Mouse (Mus musculus): ENCODE data around the gene Phf21a. TPM values are rescaled to one million over a fixed set of nuclear protein-coding genes. Genes with fewer than 3 reads are reported as not detected.

The Phf21a gene
- polyA plus RNA-seq, 1 experiment from 2014 or later, result 35.4 TPM

DNA sequence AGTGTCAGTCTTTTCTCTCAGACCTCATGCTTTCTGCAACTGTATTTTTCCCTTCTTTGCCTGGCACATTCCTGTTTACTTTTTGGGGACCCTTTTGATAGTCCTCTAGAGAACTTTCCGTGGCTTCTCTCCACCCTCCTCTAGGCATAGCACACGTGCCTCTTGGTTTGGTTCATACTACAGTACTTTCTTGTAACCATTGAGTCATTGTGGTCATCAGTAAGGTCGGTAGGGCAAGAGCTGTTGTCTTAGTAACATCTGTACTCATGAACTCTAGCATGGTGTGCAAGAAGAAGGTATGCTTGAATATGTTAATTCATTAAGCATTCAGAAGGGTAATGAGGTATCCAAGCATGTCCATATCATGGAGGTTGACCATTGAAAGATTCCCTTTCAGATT, 148.4 kb downstream of the Phf21a start:
- Histone ChIP-seq H3K36me3 (ENCODE audit: control insufficient read depth, insufficient read depth, low read length) (peaks cover 25% of the 10 kb centered on the region), H3K9ac (replicated peaks; ENCODE audit: low read length) (no peak overlapping the region), H3K4me3 (replicated peaks; ENCODE audit: low read depth, low read length) (no peak overlapping the region), H3K27me3 (ENCODE audit: control insufficient read depth, insufficient read depth, low read length) (no peaks in the 10 kb centered on the region), H3K27ac (replicated peaks; ENCODE audit: low read depth, low read length) (no peak overlapping the region), H3K4me2 (ENCODE audit: low read length) (no peak overlapping the region), H3K9me3 (ENCODE audit: control insufficient read depth, low read length) (no peaks in the 10 kb centered on the region), H3K4me1 (ENCODE audit: control insufficient read depth, insufficient read depth, low read length) (no peaks in the 10 kb centered on the region)
- ATAC-seq (ENCODE audit: low FRiP score, low TSS enrichment) (no peak), DNase-seq (no peak)
- WGBS, result 92% methylated on average over 3 of the region's 3 CpGs

DNA sequence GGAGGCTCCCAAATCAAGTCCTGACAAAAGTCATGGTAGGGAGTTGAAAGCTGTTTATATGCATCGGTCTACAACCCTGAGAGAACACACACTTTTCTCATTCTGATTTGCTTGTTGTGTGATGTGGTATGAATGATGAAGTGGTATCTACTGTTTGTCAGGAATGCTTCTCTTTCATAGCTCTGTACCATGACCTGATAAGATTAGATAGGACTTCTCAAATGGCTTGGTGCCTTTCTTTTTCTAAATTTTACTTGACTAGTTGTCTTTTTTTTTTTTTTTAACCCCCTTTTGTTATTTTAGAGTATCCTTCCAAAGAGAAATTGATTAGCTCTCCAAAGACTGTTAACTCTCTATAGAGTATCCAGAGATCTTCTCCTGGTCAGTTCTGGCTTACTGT, 153.2 kb downstream of the Phf21a start:
- WGBS, result 95% methylated on average over 1 of the region's 1 CpGs
- peaks cover 9% of the 10 kb centered on the region for H3K36me3 ChIP-seq (ENCODE audit: control insufficient read depth, insufficient read depth, low read length)
- no peaks in the 10 kb centered on the region for H3K4me1 ChIP-seq (ENCODE audit: control insufficient read depth, insufficient read depth, low read length)
- ATAC-seq (ENCODE audit: low FRiP score, low TSS enrichment) (no peak), DNase-seq (no peak)
- H3K27me3 ChIP-seq (ENCODE audit: control insufficient read depth, insufficient read depth, low read length), result no peaks in the 10 kb centered on the region
- no peaks in the 10 kb centered on the region for H3K9me3 ChIP-seq (ENCODE audit: control insufficient read depth, low read length)
- no peak overlapping the region for H3K9ac ChIP-seq (replicated peaks; ENCODE audit: low read length)
- no peak overlapping the region for H3K4me2 ChIP-seq (ENCODE audit: low read length)
- no peak overlapping the region for H3K4me3 ChIP-seq (replicated peaks; ENCODE audit: low read depth, low read length)
- H3K27ac ChIP-seq (replicated peaks; ENCODE audit: low read depth, low read length), result no peak overlapping the region

DNA sequence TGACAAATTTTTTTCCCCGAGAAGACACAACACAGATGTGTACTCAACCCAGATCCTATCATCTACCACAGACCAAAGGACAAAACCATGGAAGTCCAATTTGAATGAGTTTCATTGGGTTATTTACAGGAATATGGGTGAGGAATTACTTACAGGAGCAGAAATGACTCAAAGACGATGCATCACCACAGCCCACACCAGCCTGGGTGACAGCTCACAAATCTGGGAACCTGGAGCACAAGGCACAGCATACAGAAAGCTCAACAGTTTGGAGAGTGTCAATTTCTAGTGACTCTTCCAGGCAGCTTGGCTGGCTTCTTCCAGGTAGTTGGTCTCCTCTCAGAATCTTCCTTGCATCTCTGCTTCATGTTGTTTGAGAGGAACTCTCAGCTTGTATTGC, 154.8 kb downstream of the Phf21a start:
- Histone ChIP-seq H3K9me3 (ENCODE audit: control insufficient read depth, low read length) (no peaks in the 10 kb centered on the region), H3K36me3 (ENCODE audit: control insufficient read depth, insufficient read depth, low read length) (peaks cover 12% of the 10 kb centered on the region), H3K4me2 (ENCODE audit: low read length) (no peak overlapping the region), H3K27me3 (ENCODE audit: control insufficient read depth, insufficient read depth, low read length) (no peaks in the 10 kb centered on the region), H3K9ac (replicated peaks; ENCODE audit: low read length) (no peak overlapping the region), H3K27ac (replicated peaks; ENCODE audit: low read depth, low read length) (no peak overlapping the region), H3K4me3 (replicated peaks; ENCODE audit: low read depth, low read length) (no peak overlapping the region), H3K4me1 (ENCODE audit: control insufficient read depth, insufficient read depth, low read length) (no peaks in the 10 kb centered on the region)
- 99% methylated on average over 2 of the region's 2 CpGs for WGBS
- ATAC-seq (ENCODE audit: low FRiP score, low TSS enrichment) (no peak), DNase-seq (no peak)

DNA sequence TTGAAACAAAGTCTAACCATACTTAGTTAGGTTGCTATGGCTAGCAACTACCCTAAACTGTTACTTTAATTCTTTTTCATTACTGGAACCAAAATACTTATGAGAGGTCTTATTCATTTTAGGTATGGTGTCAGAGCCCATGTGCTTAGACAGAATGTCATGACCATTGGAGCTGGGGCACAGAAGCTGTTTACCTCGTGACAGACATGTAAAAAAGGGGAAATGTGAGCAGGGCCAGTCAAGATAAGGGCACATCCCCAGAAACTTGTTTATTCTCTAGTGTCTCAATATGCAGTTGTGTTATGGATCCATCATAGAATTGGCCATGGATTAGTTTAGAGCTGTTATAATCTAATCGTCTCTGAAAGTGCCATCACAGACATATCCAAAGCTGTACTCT, 157.6 kb downstream of the Phf21a start:
- 93% methylated on average over 2 of the region's 2 CpGs for WGBS
- H3K4me2 ChIP-seq (ENCODE audit: low read length), result no peak overlapping the region
- no peak for DNase-seq
- H3K9me3 ChIP-seq (ENCODE audit: control insufficient read depth, low read length), result no peaks in the 10 kb centered on the region
- no peaks in the 10 kb centered on the region for H3K27me3 ChIP-seq (ENCODE audit: control insufficient read depth, insufficient read depth, low read length)
- H3K4me3 ChIP-seq (replicated peaks; ENCODE audit: low read depth, low read length), result no peak overlapping the region
- no peak for ATAC-seq (ENCODE audit: low FRiP score, low TSS enrichment)
- no peak overlapping the region for H3K9ac ChIP-seq (replicated peaks; ENCODE audit: low read length)
- H3K36me3 ChIP-seq (ENCODE audit: control insufficient read depth, insufficient read depth, low read length), result peaks cover 8% of the 10 kb centered on the region
- no peaks in the 10 kb centered on the region for H3K4me1 ChIP-seq (ENCODE audit: control insufficient read depth, insufficient read depth, low read length)
- no peak overlapping the region for H3K27ac ChIP-seq (replicated peaks; ENCODE audit: low read depth, low read length)

DNA sequence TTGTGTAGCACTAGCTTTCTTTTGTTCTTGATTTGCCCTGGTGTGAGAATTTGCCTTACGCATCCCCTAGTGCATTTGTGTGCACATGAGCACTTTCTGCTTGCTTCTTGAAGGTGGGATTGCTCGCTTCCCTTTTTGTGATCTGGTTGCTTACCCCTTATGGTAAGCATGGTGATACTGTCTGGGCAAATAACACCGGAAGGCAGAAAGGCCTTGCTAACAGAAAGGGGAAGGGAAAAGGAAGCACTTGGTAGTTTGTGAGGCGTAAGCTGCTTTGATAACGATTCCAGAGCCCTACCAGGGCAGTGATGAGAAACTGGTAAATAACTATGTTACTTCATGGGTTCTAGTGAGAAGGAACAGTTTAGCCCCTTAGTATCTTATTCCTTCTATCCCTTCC, 160.9 kb downstream of the Phf21a start:
- H3K9ac ChIP-seq (replicated peaks; ENCODE audit: low read length), result no peak overlapping the region
- no peaks in the 10 kb centered on the region for H3K9me3 ChIP-seq (ENCODE audit: control insufficient read depth, low read length)
- no peak for DNase-seq
- H3K27ac ChIP-seq (replicated peaks; ENCODE audit: low read depth, low read length), result no peak overlapping the region
- no peaks in the 10 kb centered on the region for H3K4me1 ChIP-seq (ENCODE audit: control insufficient read depth, insufficient read depth, low read length)
- ATAC-seq (ENCODE audit: low FRiP score, low TSS enrichment), result no peak
- no peak overlapping the region for H3K4me3 ChIP-seq (replicated peaks; ENCODE audit: low read depth, low read length)
- no peak overlapping the region for H3K4me2 ChIP-seq (ENCODE audit: low read length)
- no peaks in the 10 kb centered on the region for H3K27me3 ChIP-seq (ENCODE audit: control insufficient read depth, insufficient read depth, low read length)
- WGBS, result 96% methylated on average over 5 of the region's 5 CpGs
- H3K36me3 ChIP-seq (ENCODE audit: control insufficient read depth, insufficient read depth, low read length), result peaks cover 12% of the 10 kb centered on the region

GRCm38 (mm10) chr2:92256141-92256540, 163.2 kb downstream of the Phf21a start:
- Histone ChIP-seq H3K4me3 (replicated peaks; ENCODE audit: low read depth, low read length) (no peak overlapping the region), H3K27me3 (ENCODE audit: control insufficient read depth, insufficient read depth, low read length) (no peaks in the 10 kb centered on the region), H3K4me1 (ENCODE audit: control insufficient read depth, insufficient read depth, low read length) (no peaks in the 10 kb centered on the region), H3K4me2 (ENCODE audit: low read length) (no peak overlapping the region), H3K9ac (replicated peaks; ENCODE audit: low read length) (no peak overlapping the region), H3K9me3 (ENCODE audit: control insufficient read depth, low read length) (no peaks in the 10 kb centered on the region), H3K27ac (replicated peaks; ENCODE audit: low read depth, low read length) (no peak overlapping the region), H3K36me3 (ENCODE audit: control insufficient read depth, insufficient read depth, low read length) (peaks cover 12% of the 10 kb centered on the region)
- DNase-seq, result no peak
- ATAC-seq (ENCODE audit: low FRiP score, low TSS enrichment), result no peak
- WGBS, result 70% methylated on average over 7 of the region's 7 CpGs

- H3K9me3 ChIP-seq (ENCODE audit: control insufficient read depth, low read length), result no peaks in the 10 kb centered on the region
- H3K36me3 ChIP-seq (ENCODE audit: control insufficient read depth, insufficient read depth, low read length), result peaks cover 9% of the 10 kb centered on the region
- H3K4me1 ChIP-seq (ENCODE audit: control insufficient read depth, insufficient read depth, low read length), result no peaks in the 10 kb centered on the region
- H3K4me3 ChIP-seq (replicated peaks; ENCODE audit: low read depth, low read length), result no peak overlapping the region
- no peak overlapping the region for H3K27ac ChIP-seq (replicated peaks; ENCODE audit: low read depth, low read length)
- no peaks in the 10 kb centered on the region for H3K27me3 ChIP-seq (ENCODE audit: control insufficient read depth, insufficient read depth, low read length)
- ATAC-seq (ENCODE audit: low FRiP score, low TSS enrichment) (no peak), DNase-seq (peak; percentile 8)
- H3K4me2 ChIP-seq (ENCODE audit: low read length), result no peak overlapping the region
- WGBS, result 46% methylated on average over 4 of the region's 4 CpGs
- H3K9ac ChIP-seq (replicated peaks; ENCODE audit: low read length), result no peak overlapping the region
Observed at GRCm38 (mm10) chr2:92257372-92257956, 164.5 kb downstream of the Phf21a start.

DNA sequence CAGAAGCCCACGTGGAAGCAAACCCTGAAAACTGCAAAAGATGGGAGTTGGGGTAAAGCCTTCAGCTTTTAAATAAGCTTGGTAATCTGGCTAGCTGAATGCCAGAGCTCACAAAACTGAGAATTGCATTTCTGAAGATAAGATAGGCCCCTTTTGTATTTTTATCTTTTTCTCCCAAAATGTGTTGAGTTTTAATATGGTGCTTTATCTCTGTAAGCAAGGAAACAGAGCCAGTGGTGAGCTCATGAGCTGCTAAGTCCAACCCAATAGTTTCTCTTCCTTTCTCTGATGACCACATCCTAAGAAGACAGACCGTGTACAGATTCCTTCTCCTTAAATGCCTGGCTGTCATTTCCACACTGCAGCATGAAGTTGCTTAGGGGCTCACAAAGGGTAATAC, 167.0 kb downstream of the Phf21a start:
- H3K9ac ChIP-seq (replicated peaks; ENCODE audit: low read length), result no peak overlapping the region
- no peak overlapping the region for H3K4me2 ChIP-seq (ENCODE audit: low read length)
- no peaks in the 10 kb centered on the region for H3K4me1 ChIP-seq (ENCODE audit: control insufficient read depth, insufficient read depth, low read length)
- DNase-seq (no peak), ATAC-seq (ENCODE audit: low FRiP score, low TSS enrichment) (no peak)
- no peaks in the 10 kb centered on the region for H3K9me3 ChIP-seq (ENCODE audit: control insufficient read depth, low read length)
- WGBS, result 86% methylated on average over 2 of the region's 2 CpGs
- H3K36me3 ChIP-seq (ENCODE audit: control insufficient read depth, insufficient read depth, low read length), result peaks cover 9% of the 10 kb centered on the region
- no peaks in the 10 kb centered on the region for H3K27me3 ChIP-seq (ENCODE audit: control insufficient read depth, insufficient read depth, low read length)
- no peak overlapping the region for H3K27ac ChIP-seq (replicated peaks; ENCODE audit: low read depth, low read length)
- H3K4me3 ChIP-seq (replicated peaks; ENCODE audit: low read depth, low read length), result no peak overlapping the region

GRCm38 (mm10) chr2:92266100-92266617, 173.2 kb downstream of the Phf21a start:
- Histone ChIP-seq H3K36me3 (ENCODE audit: control insufficient read depth, insufficient read depth, low read length) (0 out of 2 replicates have a peak, but pooled peaks cover 6% of the 10 kb centered on the region), H3K4me3 (replicated peaks; ENCODE audit: low read depth, low read length) (no peak overlapping the region), H3K4me1 (ENCODE audit: control insufficient read depth, insufficient read depth, low read length) (no peaks in the 10 kb centered on the region), H3K9me3 (ENCODE audit: control insufficient read depth, low read length) (no peaks in the 10 kb centered on the region), H3K4me2 (ENCODE audit: low read length) (no peak overlapping the region), H3K9ac (replicated peaks; ENCODE audit: low read length) (no peak overlapping the region), H3K27me3 (ENCODE audit: control insufficient read depth, insufficient read depth, low read length) (no peaks in the 10 kb centered on the region), H3K27ac (replicated peaks; ENCODE audit: low read depth, low read length) (no peak overlapping the region)
- ATAC-seq (ENCODE audit: low FRiP score, low TSS enrichment) (no peak), DNase-seq (no peak)
- WGBS, result 81% methylated on average over 9 of the region's 9 CpGs
